Mouse (Mus musculus) G1E (cell line): ENCODE measurements at regions not wholly inside any gene's neighbourhood (a gene's known extent, or its start where the extent isn't known, plus 50 kb on each side); places are given as distances from the start of the nearest gene placed in this dataset.

Experiments
- ATAC-seq: 2 replicates; pipeline ENCODE4 v1.8.0; 2016; ENCODE audit warnings: mild to moderate bottlenecking; ENCODE audit not compliant: insufficient number of reproducible peaks, poor library complexity, low FRiP score, severe bottlenecking; ENCODE audit errors: extremely low read depth
- DNase-seq: peaks from one replicate; pipeline ENCODE4 v3.0.0; 2012; ENCODE audit warnings: low spot score
- H3K27me3 ChIP-seq: 2 replicates; pipeline ENCODE4 v1.6.1; 2012; ENCODE audit warnings: mild to moderate bottlenecking, low read length, inconsistent platforms; ENCODE audit not compliant: insufficient read depth
- H3K36me3 ChIP-seq: replicated peaks from 2 replicates; pipeline ENCODE3; 2012; ENCODE audit warnings: mild to moderate bottlenecking, inconsistent platforms
- H3K4me1 ChIP-seq: 2 replicates; pipeline ENCODE4 v1.6.1; 2012; ENCODE audit warnings: low read depth, low read length, inconsistent platforms, mixed read lengths; ENCODE audit not compliant: insufficient read depth
- H3K4me3 ChIP-seq: 2 replicates; pipeline ENCODE4 v1.5.1; 2012; ENCODE audit warnings: low read depth, mild to moderate bottlenecking, inconsistent platforms, low read length, moderate library complexity, mixed read lengths
- H3K9me3 ChIP-seq: replicated peaks from 2 replicates; pipeline ENCODE4 v1.6.1; 2012; ENCODE audit warnings: inconsistent platforms
- CTCF ChIP-seq: IDR thresholded peaks from 2 replicates; pipeline ENCODE4 v1.5.1; 2012; ENCODE audit warnings: low read depth, low read length, inconsistent platforms, mixed read lengths
- GATA1 ChIP-seq: IDR thresholded peaks from 2 replicates; pipeline ENCODE4 v1.6.1; 2012; ENCODE audit warnings: borderline replicate concordance, low read length, inconsistent platforms, mixed read lengths
- GATA2 ChIP-seq: IDR thresholded peaks from 2 replicates; pipeline ENCODE4 v1.6.1; 2012; ENCODE audit warnings: low read depth, low read length, inconsistent platforms, borderline replicate concordance
- POLR2AphosphoS5 ChIP-seq: IDR thresholded peaks from 2 replicates; pipeline ENCODE4 v1.6.1; 2012; ENCODE audit warnings: low read depth, low read length, inconsistent platforms; ENCODE audit not compliant: insufficient replicate concordance
- TAL1 ChIP-seq: conservative IDR thresholded peaks from 2 replicates; pipeline ENCODE4 v1.6.1; 2012; ENCODE audit warnings: low read depth, low read length, inconsistent platforms, mixed read lengths

DNA sequence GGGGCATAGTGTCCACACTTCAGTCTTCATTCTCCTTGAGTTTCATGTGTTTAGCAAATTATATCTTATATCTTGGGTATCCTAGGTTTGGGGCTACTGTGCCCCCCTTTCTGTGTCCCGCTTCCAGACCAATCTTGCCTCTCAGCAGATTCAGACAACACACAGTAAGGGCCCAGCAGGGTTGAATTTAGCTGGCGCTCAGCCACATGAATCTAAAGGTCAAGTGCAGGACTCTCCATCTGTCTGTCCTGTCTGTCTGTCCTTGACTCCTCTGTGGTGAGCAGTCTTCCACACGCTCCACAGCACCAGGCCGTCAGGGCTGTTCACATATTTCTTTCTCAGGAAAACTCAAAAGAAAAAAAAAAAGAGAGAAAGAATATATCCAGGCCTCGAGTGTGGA is 255.5 kb upstream of the Kdm8 start:
- DNase-seq (no peak), ATAC-seq (no peak)
- H3K9me3 ChIP-seq, result no peaks in the 10 kb centered on the region
- TF ChIP-seq POLR2AphosphoS5 (no peak), CTCF (no peak), GATA1 (no peak), GATA2 (no peak), TAL1 (no peak)
- H3K4me1 ChIP-seq, result no peaks in the 10 kb centered on the region
- H3K36me3 ChIP-seq, result no peaks in the 10 kb centered on the region
- no peaks in the 10 kb centered on the region for H3K27me3 ChIP-seq
- H3K4me3 ChIP-seq, result no peak overlapping the region

- no peaks in the 10 kb centered on the region for H3K27me3 ChIP-seq
- H3K4me1 ChIP-seq, result no peaks in the 10 kb centered on the region
- ATAC-seq (no peak), DNase-seq (no peak)
- H3K9me3 ChIP-seq, result no peaks in the 10 kb centered on the region
- no peak overlapping the region for H3K4me3 ChIP-seq
- no peaks in the 10 kb centered on the region for H3K36me3 ChIP-seq
- TF ChIP-seq POLR2AphosphoS5 (no peak), GATA1 (no peak), TAL1 (no peak), CTCF (no peak), GATA2 (no peak)
Measured at GRCm38 (mm10) chr7:125190067-125190466, 254.4 kb upstream of the Kdm8 start.

DNA sequence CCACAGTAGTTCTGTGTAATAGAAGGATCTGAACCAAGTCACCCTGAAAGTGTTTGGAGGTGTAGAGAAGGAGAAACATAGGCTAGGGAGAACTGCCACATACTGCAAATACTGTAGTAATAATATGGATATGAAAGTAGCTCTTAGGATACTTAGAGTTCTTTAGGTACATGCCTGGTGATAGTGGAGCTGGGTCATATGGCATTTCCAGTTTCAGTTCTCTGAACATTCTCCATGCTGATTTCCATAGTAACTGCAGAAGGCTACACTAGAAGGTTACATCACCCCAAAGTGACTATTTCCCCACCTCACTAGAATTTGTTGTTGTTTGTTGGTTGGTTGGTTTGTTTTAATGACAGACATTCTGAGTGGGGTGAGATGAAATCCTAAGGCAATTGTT is 253.2 kb upstream of the Kdm8 start:
- no peaks in the 10 kb centered on the region for H3K27me3 ChIP-seq
- H3K36me3 ChIP-seq, result no peaks in the 10 kb centered on the region
- H3K9me3 ChIP-seq, result no peaks in the 10 kb centered on the region
- H3K4me1 ChIP-seq, result no peaks in the 10 kb centered on the region
- TF ChIP-seq CTCF, result no peak
- no peak for TF ChIP-seq GATA2
- TF ChIP-seq GATA1, result no peak
- no peak for TF ChIP-seq TAL1
- TF ChIP-seq POLR2AphosphoS5, result no peak
- ATAC-seq, result no peak
- no peak for DNase-seq
- no peak overlapping the region for H3K4me3 ChIP-seq

- no peak for TF ChIP-seq GATA2
- TF ChIP-seq GATA1, result no peak
- TF ChIP-seq CTCF, result no peak
- TF ChIP-seq POLR2AphosphoS5, result no peak
- TF ChIP-seq TAL1, result no peak
- Histone ChIP-seq H3K9me3 (no peaks in the 10 kb centered on the region), H3K36me3 (no peaks in the 10 kb centered on the region), H3K4me1 (no peaks in the 10 kb centered on the region), H3K4me3 (no peak overlapping the region), H3K27me3 (no peaks in the 10 kb centered on the region)
- no peak for DNase-seq
- ATAC-seq, result no peak
Measured at GRCm38 (mm10) chr7:125211346-125211973, 233.0 kb upstream of the Kdm8 start.

- ATAC-seq (no peak), DNase-seq (no peak)
- Histone ChIP-seq H3K4me3 (no peak overlapping the region), H3K27me3 (no peaks in the 10 kb centered on the region), H3K36me3 (no peaks in the 10 kb centered on the region), H3K9me3 (no peaks in the 10 kb centered on the region), H3K4me1 (no peaks in the 10 kb centered on the region)
- TF ChIP-seq TAL1 (no peak), POLR2AphosphoS5 (no peak), CTCF (no peak), GATA1 (no peak), GATA2 (no peak)
Measured at GRCm38 (mm10) chr7:125214036-125214435, 230.4 kb upstream of the Kdm8 start.

- no peaks in the 10 kb centered on the region for H3K36me3 ChIP-seq
- no peaks in the 10 kb centered on the region for H3K4me1 ChIP-seq
- TF ChIP-seq GATA1 (no peak), POLR2AphosphoS5 (no peak), CTCF (no peak), TAL1 (no peak), GATA2 (no peak)
- DNase-seq (no peak), ATAC-seq (no peak)
- no peaks in the 10 kb centered on the region; the same call in 1 of the 2 replicates for H3K27me3 ChIP-seq
- no peaks in the 10 kb centered on the region; the same call in 1 of the 2 replicates for H3K9me3 ChIP-seq
- no peak overlapping the region for H3K4me3 ChIP-seq
Measured at GRCm38 (mm10) chr7:125217630-125218029, 226.8 kb upstream of the Kdm8 start.
